Mouse (Mus musculus) layer of hippocampus, adult 2 months (tissue): ENCODE measurements around the gene Bahcc1. TPM values are rescaled to one million over a fixed set of nuclear protein-coding genes. Genes with fewer than 3 reads are reported as not detected.

Experiments used
- DNase-seq, 2 experiments: peaks; one replicate each; pipeline ENCODE4 v3.0.0; 2022; ENCODE audit warnings: low spot score in 2 of 2
- H3K27ac ChIP-seq: fragments of 200-600 bp; 2 replicates; pipeline ENCODE4 v1.8.1; 2022
- H3K4me3 ChIP-seq: fragments of 200-600 bp; 2 replicates; pipeline ENCODE4 v1.8.1; 2022; ENCODE audit warnings: mild to moderate bottlenecking
- CTCF ChIP-seq: fragments of 200-600 bp; conservative IDR thresholded peaks from 2 replicates; pipeline ENCODE4 v1.8.1; 2022; ENCODE audit warnings: antibody characterized with exemption, mild to moderate bottlenecking, moderate library complexity
- total RNA-seq, 2 experiments: library from RNA; stranded (reverse); gene quantifications; 2 replicates each; pipeline ENCODE4 v1.2.3; 2021

Gene Bahcc1
- total RNA-seq, 2 experiments from 2014 or later: 19.9 to 20.7 TPM

GRCm38 (mm10) chr11:120226421-120227280, 6.1 kb upstream of the Bahcc1 start:
- Histone ChIP-seq H3K27ac (peak overlapping the region; percentile 82), H3K4me3 (no peak overlapping the region)
- DNase-seq: no peak
- no peak for TF ChIP-seq CTCF

GRCm38 (mm10) chr11:120227571-120228051, 5.1 kb upstream of the Bahcc1 start:
- DNase-seq: no peak
- Histone ChIP-seq H3K4me3 (no peak overlapping the region), H3K27ac (peak overlapping the region; percentile 82)
- TF ChIP-seq CTCF: no peak

GRCm38 (mm10) chr11:120228116-120228890, 4.4 kb upstream of the Bahcc1 start:
- Histone ChIP-seq H3K4me3 (peak overlapping the region; percentile 11; the same call in 1 of the 2 replicates), H3K27ac (peak overlapping the region; percentile 100)
- no peak for DNase-seq
- TF ChIP-seq CTCF: no peak

GRCm38 (mm10) chr11:120228911-120229437, 3.8 kb upstream of the Bahcc1 start:
- Histone ChIP-seq H3K27ac (peak overlapping the region; percentile 100), H3K4me3 (peak overlapping the region; percentile 95)
- TF ChIP-seq CTCF: peak; percentile 49
- no peak for DNase-seq

- peak overlapping the region; percentile 95 for H3K4me3 ChIP-seq
- DNase-seq: no peak
- H3K27ac ChIP-seq: peak overlapping the region; percentile 100
- TF ChIP-seq CTCF: peak; percentile 16
Observed at GRCm38 (mm10) chr11:120229861-120230751, 2.6 kb upstream of the Bahcc1 start.

GRCm38 (mm10) chr11:120230841-120231370, 1.8 kb upstream of the Bahcc1 start:
- Histone ChIP-seq H3K4me3 (peak overlapping the region; percentile 95), H3K27ac (peak overlapping the region; percentile 100)
- TF ChIP-seq CTCF: no peak
- no peak for DNase-seq

- no peak for TF ChIP-seq CTCF
Observed at GRCm38 (mm10) chr11:120231379-120231778, 1.4 kb upstream of the Bahcc1 start.

GRCm38 (mm10) chr11:120233441-120234135, 841 bp downstream of the Bahcc1 start:
- H3K4me3 ChIP-seq: peak overlapping the region; percentile 89
- H3K27ac ChIP-seq: peak overlapping the region; percentile 99
- no peak for DNase-seq
- TF ChIP-seq CTCF: no peak

More at GRCm38 (mm10) chr11:120231379-120231778, 1.4 kb upstream of the Bahcc1 start:
- peak overlapping the region; percentile 95 for H3K4me3 ChIP-seq
- H3K27ac ChIP-seq: peak overlapping the region; percentile 100
- DNase-seq: peak; percentile 100

- Histone ChIP-seq H3K27ac (peak overlapping the region; percentile 99), H3K4me3 (peak overlapping the region; percentile 89)
- TF ChIP-seq CTCF: no peak
- DNase-seq: no peak
Observed at GRCm38 (mm10) chr11:120234136-120234775, 1.5 kb downstream of the Bahcc1 start.

- peak overlapping the region; percentile 89 for H3K4me3 ChIP-seq
- DNase-seq: no peak
- TF ChIP-seq CTCF: no peak
- peak overlapping the region; percentile 99 for H3K27ac ChIP-seq
Observed at GRCm38 (mm10) chr11:120234776-120235181, 2.0 kb downstream of the Bahcc1 start.
